Mouse (Mus musculus) brain, embryonic 14.5 days (tissue): Measurements from ENCODE around the gene Bcl2l15. TPM values are rescaled to one million over a fixed set of nuclear protein-coding genes. Genes with fewer than 3 reads are reported as not detected.

Experiments
- DNase-seq: peaks from one replicate; pipeline ENCODE4 v3.0.0-alpha.2; 2011; ENCODE audit warnings: low read depth
- CTCF ChIP-seq: fragments of 200-500 bp; IDR thresholded peaks from 2 replicates; pipeline ENCODE4 v1.5.1; 2012; ENCODE audit warnings: inconsistent platforms, mild to moderate bottlenecking, moderate library complexity, borderline replicate concordance; ENCODE audit not compliant: insufficient read depth, insufficient read length; ENCODE audit errors: extremely low read depth
- POLR2A ChIP-seq: fragments of 200-500 bp; IDR thresholded peaks from 2 replicates; pipeline ENCODE4 v1.6.1; 2012; ENCODE audit warnings: mild to moderate bottlenecking, inconsistent platforms, borderline replicate concordance; ENCODE audit not compliant: poor library complexity, insufficient read depth, insufficient read length, severe bottlenecking; ENCODE audit errors: extremely low read depth
- polyA plus RNA-seq: library from polyadenylated mRNA; depleted of rRNA; stranded (reverse); fragments of >200 nt; gene quantifications from 2 replicates; pipeline ENCODE4 v1.2.3, GENCODE M21; 2012; rRNA removed

The Bcl2l15 gene
- polyA plus RNA-seq, 1 experiment, result 1.6 TPM

- no peak for DNase-seq
- TF ChIP-seq POLR2A (no peak), CTCF (no peak)
Observed at GRCm38 (mm10) chr3:103857977-103858563, 25.7 kb downstream of the Bcl2l15 start.

DNA sequence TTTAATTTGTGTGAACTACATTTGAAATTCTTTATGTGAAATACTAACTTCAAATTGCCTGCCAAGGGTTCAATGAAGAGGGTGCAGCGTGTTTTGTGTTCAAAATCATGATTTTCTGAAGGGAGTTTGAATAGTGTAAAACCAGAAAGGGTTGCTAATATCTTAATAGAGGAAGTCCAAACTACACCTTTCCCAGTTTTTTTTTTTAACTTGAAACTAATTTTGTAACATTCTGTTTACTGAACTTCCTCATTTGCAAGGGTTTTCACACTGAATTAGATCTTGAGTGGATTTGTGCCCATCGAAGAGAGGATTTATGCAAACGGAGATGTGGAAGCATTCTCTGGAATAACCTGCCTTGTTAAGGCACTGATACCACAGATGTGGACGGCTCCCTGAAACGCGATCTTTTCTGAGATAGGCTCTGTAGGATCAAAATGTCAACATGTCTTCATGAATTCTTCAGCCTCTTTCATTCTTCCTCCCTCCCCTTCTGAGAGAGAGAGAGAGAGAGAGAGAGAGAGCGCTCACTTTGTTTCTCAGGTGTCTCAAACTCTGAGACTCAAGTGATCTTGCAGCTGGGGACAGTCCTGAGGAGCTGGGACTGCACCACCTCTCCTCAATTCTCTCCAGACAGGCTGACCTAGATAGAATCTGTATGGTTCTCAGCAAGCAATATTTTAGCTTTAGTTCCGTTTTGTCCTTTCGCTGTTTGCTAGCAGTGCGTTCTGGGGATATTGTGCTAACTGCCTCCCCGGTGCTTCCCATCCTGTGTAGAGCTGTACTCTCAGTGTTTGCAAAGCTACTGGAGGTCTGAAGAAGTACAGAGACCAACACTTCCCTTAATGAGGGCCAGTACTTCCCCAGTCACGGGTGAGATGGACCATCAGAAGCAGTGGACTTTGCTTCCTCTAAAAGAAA is 26.7 kb downstream of the Bcl2l15 start, which contains the start of gene Ptpn22:
Gene Ptpn22, plus strand, starts transcription at position 915 of the 921 bp plus-strand sequence.
- TF ChIP-seq CTCF (no peak), POLR2A (no peak)
- DNase-seq, result no peak

DNA sequence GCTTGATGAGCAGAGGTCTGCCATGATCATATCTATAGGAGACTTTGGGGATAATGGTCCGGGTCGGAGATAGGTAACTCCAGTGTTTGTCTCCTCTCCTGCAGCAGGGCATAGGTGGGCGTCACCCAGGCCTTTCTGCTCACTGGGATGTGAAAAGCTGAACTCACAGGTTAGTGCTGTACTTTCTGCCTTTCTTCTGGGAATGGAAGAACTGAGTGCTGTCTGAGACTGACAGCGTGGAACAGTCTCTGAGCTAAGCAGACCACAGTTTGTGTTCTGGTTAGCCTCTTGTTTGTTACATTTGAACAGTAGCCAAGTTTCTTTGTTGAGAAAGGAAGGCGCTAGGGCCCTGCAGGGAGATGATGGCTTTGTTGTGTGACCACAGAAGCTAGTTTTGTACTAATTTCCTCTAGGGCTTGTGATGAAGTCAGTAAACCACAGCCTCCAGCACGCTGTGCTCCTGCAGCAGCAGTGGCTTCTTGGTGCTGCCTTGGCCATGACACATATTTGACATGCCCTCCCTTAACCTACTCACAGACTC is 27.5 kb downstream of the Bcl2l15 start:
- peak; percentile 53 for DNase-seq
- TF ChIP-seq CTCF, result no peak
- no peak for TF ChIP-seq POLR2A

DNA sequence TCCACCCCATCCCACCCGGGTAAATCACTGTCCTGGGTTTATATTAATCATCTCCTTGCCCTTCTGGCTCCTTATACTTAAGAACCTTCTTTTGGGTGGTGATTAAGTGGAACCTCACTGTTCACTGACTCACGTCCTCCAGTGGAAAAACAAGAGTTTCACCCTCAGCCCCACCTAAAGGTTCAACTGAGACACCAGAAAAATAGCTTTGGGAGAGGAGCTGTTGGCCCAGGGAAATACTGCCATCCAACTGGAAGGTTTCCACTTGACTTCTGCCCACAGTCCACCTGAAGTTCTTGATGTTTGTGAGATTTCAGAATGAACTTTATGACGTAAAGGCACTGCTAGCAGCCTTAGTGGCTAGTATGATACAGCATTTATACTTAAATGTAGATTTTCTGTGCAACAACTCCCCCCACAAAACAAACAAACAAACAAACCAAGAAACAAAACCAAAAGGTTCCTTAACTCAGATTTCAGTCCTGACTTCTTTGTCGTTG is 30.4 kb downstream of the Bcl2l15 start:
- TF ChIP-seq CTCF (no peak), POLR2A (no peak)
- no peak for DNase-seq

GRCm38 (mm10) chr3:103864200-103864599 is 31.8 kb downstream of the Bcl2l15 start:
- no peak for TF ChIP-seq CTCF
- TF ChIP-seq POLR2A, result no peak
- DNase-seq, result no peak

DNA sequence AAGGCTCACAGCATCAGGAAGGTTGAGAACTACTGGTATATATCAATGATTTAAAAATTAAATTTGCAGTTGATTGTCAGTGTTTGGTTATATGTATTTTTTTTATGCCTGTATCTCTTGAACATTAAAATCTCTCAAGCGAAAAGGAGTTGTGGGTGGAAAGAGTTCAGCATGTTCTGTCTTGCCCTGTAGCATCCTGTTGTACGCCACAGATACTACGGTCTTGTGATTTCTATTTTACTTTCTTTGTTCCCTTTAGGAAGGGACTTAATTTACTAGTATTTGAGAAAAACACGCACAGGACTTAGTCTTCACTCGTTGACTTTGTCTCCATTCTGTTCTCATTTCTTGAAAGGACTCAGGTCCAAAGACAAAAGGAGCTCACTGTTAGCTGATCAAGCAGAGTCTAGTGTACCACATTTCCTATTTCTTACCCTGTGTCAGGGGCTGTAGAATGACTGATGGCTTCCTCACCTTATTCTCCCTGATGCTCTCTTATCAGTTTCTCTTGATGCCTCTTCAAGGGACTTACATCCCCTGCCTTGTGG is 35.1 kb downstream of the Bcl2l15 start:
- no peak for TF ChIP-seq POLR2A
- no peak for TF ChIP-seq CTCF
- DNase-seq, result no peak

GRCm38 (mm10) chr3:103868008-103868407 is 35.6 kb downstream of the Bcl2l15 start:
- TF ChIP-seq POLR2A (no peak), CTCF (no peak)
- DNase-seq, result no peak

GRCm38 (mm10) chr3:103872663-103873098 is 40.3 kb downstream of the Bcl2l15 start:
- TF ChIP-seq POLR2A (no peak), CTCF (no peak)
- DNase-seq, result no peak

DNA sequence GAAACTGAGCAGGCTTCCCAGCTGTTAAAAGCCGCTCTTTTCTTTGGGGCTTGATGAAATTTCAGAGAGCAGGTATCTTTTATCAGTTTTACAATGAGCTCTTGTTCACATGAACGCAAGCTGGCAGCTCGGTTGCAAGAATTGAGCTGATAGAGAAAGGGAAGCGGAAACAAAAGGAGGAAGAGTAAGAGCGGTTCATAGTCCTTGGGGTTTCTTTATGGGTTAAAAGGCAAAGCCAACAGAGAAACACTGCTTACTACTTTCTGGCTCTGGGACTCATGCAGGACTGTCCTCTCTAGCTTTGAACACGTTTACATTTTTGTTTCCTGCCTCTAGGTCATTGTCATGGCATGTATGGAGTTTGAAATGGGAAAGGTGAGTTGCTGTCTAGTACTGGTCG is 41.9 kb downstream of the Bcl2l15 start:
- DNase-seq, result no peak
- TF ChIP-seq CTCF, result no peak
- TF ChIP-seq POLR2A, result no peak

DNA sequence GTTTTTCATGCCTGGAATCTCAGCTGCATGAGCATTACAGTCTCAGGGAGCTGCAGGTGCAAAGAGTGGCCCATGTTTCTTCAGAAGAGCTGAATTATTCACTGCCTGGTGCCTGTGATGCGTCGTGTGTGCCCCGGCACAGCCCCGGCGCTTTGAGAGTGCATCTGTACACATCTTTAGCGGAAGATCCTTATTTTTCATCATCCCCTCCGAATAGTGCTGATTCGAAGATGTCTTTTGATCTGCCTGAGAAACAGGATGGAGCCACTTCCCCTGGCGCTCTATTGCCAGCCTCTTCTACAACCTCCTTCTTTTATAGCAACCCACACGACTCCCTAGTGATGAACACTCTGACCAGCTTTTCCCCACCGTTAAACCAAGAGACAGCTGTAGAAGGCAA is 53.5 kb downstream of the Bcl2l15 start:
- DNase-seq, result peak; percentile 5
- TF ChIP-seq CTCF (no peak), POLR2A (no peak)

- TF ChIP-seq CTCF, result no peak
- no peak for TF ChIP-seq POLR2A
- peak; percentile 67 for DNase-seq
Observed at GRCm38 (mm10) chr3:103887581-103887980, 55.2 kb downstream of the Bcl2l15 start.

DNA sequence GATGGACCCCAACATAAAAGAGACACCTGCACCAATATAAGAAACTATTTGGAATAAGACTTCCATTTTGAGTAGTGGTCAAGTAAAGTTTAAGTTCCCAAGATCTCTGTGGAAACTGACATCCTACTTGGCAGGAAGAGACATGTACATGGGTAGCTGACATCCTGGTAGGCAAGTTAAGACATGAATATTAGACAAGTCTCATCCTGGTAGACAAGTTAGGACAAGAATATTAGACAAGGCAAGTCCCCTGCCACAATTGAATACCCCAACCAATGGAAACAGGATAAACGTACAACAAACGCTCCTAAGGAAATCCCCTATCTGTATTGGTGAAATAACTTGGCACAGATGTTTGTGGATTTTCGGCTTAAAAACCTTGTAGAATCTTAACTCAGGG is 61.0 kb downstream of the Bcl2l15 start:
- no peak for TF ChIP-seq CTCF
- TF ChIP-seq POLR2A, result no peak
- DNase-seq, result no peak

Other genes starting within 250 kb of the Bcl2l15 start
- 0.04 TPM in 1 of 2 replicates, not detected in the other for gene Atg4a-ps, start 186.5 kb upstream of the Bcl2l15 start, polyA plus RNA-seq
- 3.4 and 6.8 TPM in 2 replicates for gene Olfml3, start 94.6 kb upstream of the Bcl2l15 start, polyA plus RNA-seq
- not detected in 2 replicates for gene Gm10964, start 93.2 kb upstream of the Bcl2l15 start, polyA plus RNA-seq
- 28.5 and 45.8 TPM in 2 replicates for gene Hipk1, start 41.0 kb upstream of the Bcl2l15 start, polyA plus RNA-seq
- 12.5 and 14.4 TPM in 2 replicates for gene Dclre1b, start 23.2 kb upstream of the Bcl2l15 start, polyA plus RNA-seq
- 20.8 and 25.0 TPM in 2 replicates for gene Ap4b1, start 23.1 kb upstream of the Bcl2l15 start, polyA plus RNA-seq
- 0.53 and 0.66 TPM in 2 replicates for gene Gm43064, start 23.0 kb upstream of the Bcl2l15 start, polyA plus RNA-seq
- gene Ptpn22, start 27.2 kb downstream of the Bcl2l15 start, polyA plus RNA-seq, result 0.37 and 0.50 TPM in 2 replicates
- 17.1 and 22.2 TPM in 2 replicates for gene Rsbn1, start 81.5 kb downstream of the Bcl2l15 start, polyA plus RNA-seq
- 21.2 and 25.6 TPM in 2 replicates for gene Phtf1, start 135.5 kb downstream of the Bcl2l15 start, polyA plus RNA-seq